Mouse (Mus musculus) frontal cortex, adult 2 months (tissue): Measurements from ENCODE around the gene Ing2. TPM values are rescaled to one million over a fixed set of nuclear protein-coding genes. Genes with fewer than 3 reads are reported as not detected.

ENCODE experiments used
- DNase-seq, 2 experiments: peaks; one replicate each; pipeline ENCODE4 v3.0.0; 2022; ENCODE audit warnings: low spot score in 1 of 2; ENCODE audit errors: extremely low spot score in 1 of 2
- polyA plus RNA-seq: library from polyadenylated mRNA; depleted of rRNA; stranded (reverse); fragments of >200 nt; gene quantifications from 2 replicates; pipeline ENCODE4 v1.2.3, GENCODE M21; 2012

Ing2 gene
- polyA plus RNA-seq, 1 experiment: 38.9 TPM

GRCm38 (mm10) chr8:47676224-47676623 is 868 bp upstream of the Ing2 start:
- no peak for DNase-seq

GRCm38 (mm10) chr8:47675786-47676185 is 430 bp upstream of the Ing2 start:
- DNase-seq: peak in 1 of 2 experiments; percentile 48

- no peak for DNase-seq
Measured at GRCm38 (mm10) chr8:47674140-47674776, 1.1 kb downstream of the Ing2 start.

- peak; percentile 64 to 89 for DNase-seq
Measured at GRCm38 (mm10) chr8:47673317-47674139, 1.8 kb downstream of the Ing2 start.

GRCm38 (mm10) chr8:47664231-47664785 is 11.0 kb downstream of the Ing2 start:
- DNase-seq: no peak

GRCm38 (mm10) chr8:47663201-47663600 is 12.2 kb downstream of the Ing2 start:
- no peak for DNase-seq

- no peak for DNase-seq
Measured at GRCm38 (mm10) chr8:47662716-47663115, 12.6 kb downstream of the Ing2 start.

- DNase-seq: peak in 1 of 2 experiments; percentile 66
Measured at GRCm38 (mm10) chr8:47660394-47660793, 15.0 kb downstream of the Ing2 start.

- DNase-seq: no peak
Measured at GRCm38 (mm10) chr8:47659463-47659862, 15.9 kb downstream of the Ing2 start.

- DNase-seq: no peak
Measured at GRCm38 (mm10) chr8:47654406-47654805, 20.9 kb downstream of the Ing2 start.

GRCm38 (mm10) chr8:47652737-47653076 is 22.6 kb downstream of the Ing2 start:
- no peak for DNase-seq

GRCm38 (mm10) chr8:47651913-47652736 is 23.2 kb downstream of the Ing2 start:
- no peak for DNase-seq

GRCm38 (mm10) chr8:47650853-47651252 is 24.5 kb downstream of the Ing2 start:
- DNase-seq: no peak

- DNase-seq: no peak
Measured at GRCm38 (mm10) chr8:47649551-47649950, 25.8 kb downstream of the Ing2 start.

- no peak for DNase-seq
Measured at GRCm38 (mm10) chr8:47642514-47643064, 32.8 kb downstream of the Ing2 start.

- DNase-seq: no peak
Measured at GRCm38 (mm10) chr8:47637152-47637551, 38.2 kb downstream of the Ing2 start.

- DNase-seq: no peak
Measured at GRCm38 (mm10) chr8:47636032-47636431, 39.3 kb downstream of the Ing2 start.

- no peak for DNase-seq
Measured at GRCm38 (mm10) chr8:47634791-47635341, 40.5 kb downstream of the Ing2 start.

- DNase-seq: no peak
Measured at GRCm38 (mm10) chr8:47621144-47621543, 54.2 kb downstream of the Ing2 start.
